Mouse (Mus musculus) testis, adult 2 months (tissue): ENCODE data around the gene Tbx4.
A peak's percentile ranks its signal among the peaks of the same experiment; 100 is the strongest.

Experiments
- CTCF ChIP-seq: fragments of 200-500 bp; IDR thresholded peaks from 2 replicates; pipeline ENCODE4 v1.5.1; 2012; ENCODE audit warnings: low read depth, mild to moderate bottlenecking, inconsistent platforms, low read length, moderate library complexity; ENCODE audit not compliant: control insufficient read depth, insufficient read depth, insufficient replicate concordance
- POLR2A ChIP-seq: fragments of 200-500 bp; IDR thresholded peaks from 2 replicates; pipeline ENCODE4 v1.6.1; 2012; ENCODE audit warnings: low read depth, mild to moderate bottlenecking, inconsistent platforms, low read length, moderate library complexity; ENCODE audit not compliant: control insufficient read depth

DNA sequence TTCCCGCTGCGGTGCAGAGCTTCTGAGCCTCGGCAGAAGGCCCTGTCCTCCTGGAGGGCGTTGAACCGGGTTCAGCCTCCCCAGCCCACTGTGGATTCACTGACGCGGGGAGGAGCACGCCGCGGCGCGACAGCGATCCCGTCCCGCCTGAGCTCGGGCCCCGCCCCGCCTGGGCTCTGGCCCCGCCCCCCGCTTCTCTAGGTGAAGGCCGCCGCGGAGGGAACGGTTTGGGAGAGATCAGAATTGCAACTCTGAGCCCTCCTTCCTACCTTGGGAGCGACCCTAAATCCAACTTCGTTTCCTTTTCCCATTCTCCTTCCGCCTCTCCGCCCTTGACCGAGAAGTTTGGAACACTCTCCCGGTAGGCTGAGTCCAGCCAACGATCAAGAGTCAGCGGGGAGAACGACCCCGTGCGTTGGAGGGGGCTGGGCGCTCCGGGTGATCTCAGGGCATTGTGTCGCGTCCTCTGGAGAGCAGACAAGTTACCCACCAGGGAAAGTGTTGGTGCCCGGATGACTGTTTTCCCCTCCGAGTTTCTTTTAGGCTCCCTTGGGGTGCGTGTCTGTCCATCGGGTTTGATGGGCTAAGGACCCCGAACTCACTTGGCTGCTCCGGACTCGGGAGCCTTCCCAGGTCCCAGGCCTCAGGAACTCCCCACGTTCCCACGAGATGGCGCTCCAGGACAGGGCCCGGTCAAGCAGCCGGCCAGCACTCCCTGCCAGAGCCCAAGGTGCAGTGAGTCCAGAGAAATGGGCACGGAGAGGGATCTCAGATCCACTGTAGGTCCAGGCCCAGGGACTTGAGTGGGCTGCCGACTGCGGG, 41.9 kb upstream of the Tbx4 start:
- TF ChIP-seq CTCF: peak; percentile 61; the same call in 1 of the 2 replicates
- TF ChIP-seq POLR2A: peak; percentile 21
